Mouse (Mus musculus) embryonic facial prominence, embryonic 13.5 days (tissue): ENCODE results near the gene Olfr279. TPM values are rescaled to one million over a fixed set of nuclear protein-coding genes. Genes with fewer than 3 reads are reported as not detected.

Source experiments
- ATAC-seq: fragments of 200-750 bp; cut with Nextera tagmentation; 2 replicates; pipeline ENCODE4 v1.8.0; 2017; ENCODE audit warnings: low read depth; ENCODE audit not compliant: insufficient number of reproducible peaks, insufficient read depth, low FRiP score, low TSS enrichment
- H3K27ac ChIP-seq: fragments of 300-500 bp; sonication (generic); 2 replicates; pipeline ENCODE4 v1.5.1; 2015; ENCODE audit warnings: moderate library complexity, mild to moderate bottlenecking, inconsistent platforms
- H3K27me3 ChIP-seq: fragments of 300-500 bp; sonication (generic); 2 replicates; pipeline ENCODE4 v1.6.1; 2015; ENCODE audit warnings: mild to moderate bottlenecking, inconsistent platforms
- H3K36me3 ChIP-seq: fragments of 300-500 bp; sonication (generic); 2 replicates; pipeline ENCODE4 v1.6.1; 2015; ENCODE audit warnings: mild to moderate bottlenecking, inconsistent platforms
- H3K4me1 ChIP-seq: fragments of 300-500 bp; sonication (generic); 2 replicates; pipeline ENCODE4 v1.6.1; 2015; ENCODE audit warnings: inconsistent platforms
- H3K4me2 ChIP-seq: fragments of 300-500 bp; sonication (generic); 2 replicates; pipeline ENCODE4 v1.6.1; 2015; ENCODE audit warnings: moderate library complexity, mild to moderate bottlenecking, inconsistent platforms
- H3K4me3 ChIP-seq: fragments of 300-500 bp; sonication (generic); 2 replicates; pipeline ENCODE4 v1.5.1; 2015; ENCODE audit warnings: mild to moderate bottlenecking, inconsistent platforms
- H3K9ac ChIP-seq: fragments of 300-500 bp; sonication (generic); 2 replicates; pipeline ENCODE4 v1.6.1; 2015; ENCODE audit warnings: mild to moderate bottlenecking, inconsistent platforms
- H3K9me3 ChIP-seq: fragments of 300-500 bp; sonication (generic); 2 replicates; pipeline ENCODE4 v1.6.1; 2016; ENCODE audit warnings: inconsistent platforms
- WGBS: fragments of 180-500 bp; shearing (Covaris S2); methylation state at CpG from one replicate; pipeline ENCODE4 v1.1.7; 2015; ENCODE audit warnings: mixed read lengths; 5-methylcytosine and 5-hydroxymethylcytosine counted together
- polyA plus RNA-seq: library from polyadenylated mRNA; unstranded; fragments of >200 nt; fragmentation: Nextera tagmentation; extraction: Ambion mirVana; gene quantifications from 2 replicates; pipeline ENCODE4 v1.2.1, GENCODE M21; 2015

The Olfr279 gene
- polyA plus RNA-seq, 1 experiment from 2014 or later: not detected

DNA sequence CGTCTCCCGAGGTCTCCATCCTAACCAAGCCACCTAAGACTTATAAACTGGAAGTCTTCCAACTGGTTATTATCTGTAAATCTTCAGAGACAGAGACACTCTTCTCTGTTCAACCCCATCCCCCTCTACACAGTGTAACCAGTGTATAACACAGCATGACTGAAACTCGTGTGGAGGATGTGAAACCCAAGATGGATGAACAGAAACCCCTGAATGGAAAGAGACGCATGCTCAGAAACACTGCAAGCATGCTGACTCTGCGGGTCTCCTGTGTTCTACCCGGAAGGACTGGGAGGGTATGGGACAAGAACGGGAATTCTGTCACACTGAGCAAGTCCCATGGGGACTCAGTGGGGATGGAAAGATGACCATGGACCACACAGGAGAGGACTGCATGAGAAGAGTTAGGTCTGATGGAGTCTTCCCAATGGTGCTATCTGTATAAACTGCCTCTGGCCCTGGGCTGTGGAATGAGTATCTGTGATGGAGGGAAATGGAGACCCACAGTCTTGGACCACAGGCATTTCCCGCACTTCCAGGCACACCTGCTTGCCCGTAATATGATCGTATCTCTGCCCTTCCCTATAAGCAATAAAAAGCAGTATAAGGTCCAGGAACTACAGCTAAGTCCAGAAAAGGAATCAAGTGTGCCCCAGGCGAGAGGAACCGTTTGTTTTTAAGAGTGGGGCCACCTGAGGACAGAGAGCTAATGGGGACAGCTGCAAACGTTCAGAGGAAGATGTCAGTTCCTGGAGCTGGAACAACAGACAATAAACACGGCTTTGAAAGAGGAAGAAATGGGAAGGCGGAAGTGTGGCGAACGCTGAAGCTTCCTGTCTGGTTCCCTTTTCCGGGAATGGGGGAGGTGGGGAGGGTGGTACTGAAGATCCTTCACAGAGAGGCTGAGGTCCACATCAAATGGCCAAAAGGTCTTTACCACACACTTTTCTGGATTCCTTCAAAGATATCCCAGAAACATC, 8.0 kb upstream of the Olfr279 start:
- ATAC-seq: no peak
- no peak overlapping the region for H3K4me3 ChIP-seq
- no peak overlapping the region for H3K27ac ChIP-seq
- H3K27me3 ChIP-seq: no peaks in the 10 kb centered on the region
- no peaks in the 10 kb centered on the region for H3K9me3 ChIP-seq
- 0 out of 2 replicates have a peak, but pooled peaks cover 2% of the 10 kb centered on the region for H3K4me1 ChIP-seq
- no peak overlapping the region for H3K9ac ChIP-seq
- 65% methylated on average over 18 of the region's 18 CpGs for WGBS
- no peaks in the 10 kb centered on the region for H3K36me3 ChIP-seq
- H3K4me2 ChIP-seq: no peak overlapping the region

GRCm38 (mm10) chr15:98486433-98487021, 5.7 kb upstream of the Olfr279 start:
- Histone ChIP-seq H3K4me2 (no peak overlapping the region), H3K9me3 (no peaks in the 10 kb centered on the region), H3K27ac (no peak overlapping the region), H3K9ac (no peak overlapping the region), H3K4me1 (0 out of 2 replicates have a peak, but pooled peaks cover 2% of the 10 kb centered on the region), H3K4me3 (no peak overlapping the region), H3K36me3 (no peaks in the 10 kb centered on the region), H3K27me3 (no peaks in the 10 kb centered on the region)
- 92% methylated on average over 8 of the region's 8 CpGs for WGBS
- no peak for ATAC-seq

DNA sequence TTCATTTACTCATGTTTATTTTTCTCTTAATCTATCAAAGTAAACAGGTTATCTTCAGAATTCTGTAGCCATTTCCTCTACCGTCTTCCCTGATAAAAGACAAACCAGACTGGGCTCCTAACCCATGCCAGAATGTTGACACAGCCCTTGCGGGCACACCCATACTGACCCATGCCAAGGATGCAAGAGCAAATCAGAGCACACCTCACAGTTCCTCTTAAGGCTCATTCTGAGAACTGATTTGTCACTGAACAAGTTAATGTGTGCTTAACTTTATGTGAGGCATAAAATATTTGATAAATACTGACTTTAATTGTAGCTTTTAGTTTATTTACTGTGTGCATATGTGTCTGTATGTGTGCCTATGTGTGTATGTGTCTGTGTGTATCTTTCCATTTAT, 870 bp upstream of the Olfr279 start:
- Histone ChIP-seq H3K4me1 (no peaks in the 10 kb centered on the region), H3K9me3 (no peaks in the 10 kb centered on the region), H3K9ac (no peak overlapping the region), H3K27ac (no peak overlapping the region), H3K4me3 (no peak overlapping the region), H3K36me3 (no peaks in the 10 kb centered on the region), H3K4me2 (no peak overlapping the region), H3K27me3 (no peaks in the 10 kb centered on the region)
- no peak for ATAC-seq
- 76% methylated on average over 2 of the region's 2 CpGs for WGBS

DNA sequence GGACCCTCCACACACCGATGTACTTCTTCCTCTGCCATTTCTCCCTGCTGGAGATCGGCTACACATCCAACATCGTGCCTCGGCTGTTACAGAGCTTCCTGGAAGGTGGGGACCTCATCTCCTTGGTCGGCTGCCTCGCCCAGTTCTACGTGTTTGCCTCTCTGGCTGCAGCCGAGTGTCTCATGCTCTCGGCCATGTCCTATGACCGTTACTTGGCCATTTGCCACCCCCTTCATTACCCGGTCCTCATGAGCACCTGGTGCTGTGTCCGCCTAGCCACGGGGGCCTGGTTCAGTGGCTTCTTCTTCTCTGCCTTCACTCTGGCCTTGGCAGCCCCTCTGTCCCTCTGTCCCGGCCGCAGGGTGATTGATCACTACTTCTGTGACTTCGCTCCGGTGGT, 5.4 kb downstream of the Olfr279 start:
- H3K4me2 ChIP-seq: no peak overlapping the region
- H3K4me3 ChIP-seq: no peak overlapping the region
- 90% methylated on average over 17 of the region's 17 CpGs for WGBS
- no peak overlapping the region for H3K9ac ChIP-seq
- ATAC-seq: no peak
- H3K4me1 ChIP-seq: no peaks in the 10 kb centered on the region
- H3K27me3 ChIP-seq: no peaks in the 10 kb centered on the region
- H3K9me3 ChIP-seq: no peaks in the 10 kb centered on the region
- no peak overlapping the region for H3K27ac ChIP-seq
- H3K36me3 ChIP-seq: no peaks in the 10 kb centered on the region

DNA sequence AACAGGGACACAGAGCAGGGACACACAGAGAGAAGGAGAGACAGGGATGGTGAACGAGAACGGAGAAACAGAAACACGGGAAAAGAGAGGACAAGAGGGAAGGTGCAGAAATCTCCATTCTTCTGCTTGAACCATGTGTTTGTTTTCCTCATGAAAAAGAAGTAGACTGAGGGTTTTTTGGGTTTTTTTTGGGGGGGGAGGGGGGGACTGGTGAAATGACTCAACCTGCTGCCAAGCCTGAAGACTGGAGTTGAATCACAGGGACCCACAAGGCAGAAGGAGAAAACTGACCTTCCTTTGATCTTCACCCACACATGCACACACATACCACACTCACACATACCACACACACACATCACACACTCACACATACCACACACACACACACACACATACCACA, 11.1 kb downstream of the Olfr279 start:
- H3K27ac ChIP-seq: no peak overlapping the region
- no peaks in the 10 kb centered on the region for H3K9me3 ChIP-seq
- H3K4me1 ChIP-seq: peaks cover 5% of the 10 kb centered on the region; the same call in 1 of the 2 replicates
- H3K36me3 ChIP-seq: no peaks in the 10 kb centered on the region
- H3K4me2 ChIP-seq: no peak overlapping the region
- no peak overlapping the region for H3K9ac ChIP-seq
- WGBS: 79% methylated on average over 3 of the region's 3 CpGs
- no peak for ATAC-seq
- no peak overlapping the region for H3K4me3 ChIP-seq
- H3K27me3 ChIP-seq: no peaks in the 10 kb centered on the region

GRCm38 (mm10) chr15:98504514-98504913, 12.3 kb downstream of the Olfr279 start:
- Histone ChIP-seq H3K27me3 (no peaks in the 10 kb centered on the region), H3K9me3 (no peaks in the 10 kb centered on the region), H3K27ac (no peak overlapping the region), H3K4me1 (peaks cover 5% of the 10 kb centered on the region; the same call in 1 of the 2 replicates), H3K9ac (no peak overlapping the region), H3K4me3 (no peak overlapping the region), H3K36me3 (no peaks in the 10 kb centered on the region), H3K4me2 (0 out of 2 replicates have a peak overlapping the region, but pooled peaks have one; percentile 14)
- no peak for ATAC-seq
- WGBS: 15% methylated on average over 18 of the region's 18 CpGs

GRCm38 (mm10) chr15:98506253-98506957, 14.2 kb downstream of the Olfr279 start:
- Histone ChIP-seq H3K36me3 (no peaks in the 10 kb centered on the region), H3K4me3 (no peak overlapping the region), H3K9me3 (no peaks in the 10 kb centered on the region), H3K27ac (no peak overlapping the region), H3K27me3 (no peaks in the 10 kb centered on the region), H3K4me1 (peaks cover 9% of the 10 kb centered on the region), H3K9ac (no peak overlapping the region), H3K4me2 (no peak overlapping the region)
- ATAC-seq: no peak
- WGBS: 82% methylated on average over 9 of the region's 9 CpGs

GRCm38 (mm10) chr15:98507321-98507720, 15.1 kb downstream of the Olfr279 start:
- Histone ChIP-seq H3K27me3 (no peaks in the 10 kb centered on the region), H3K27ac (no peak overlapping the region), H3K4me2 (no peak overlapping the region), H3K9me3 (no peaks in the 10 kb centered on the region), H3K36me3 (no peaks in the 10 kb centered on the region), H3K4me1 (peaks cover 9% of the 10 kb centered on the region), H3K9ac (no peak overlapping the region), H3K4me3 (no peak overlapping the region)
- 89% methylated on average over 5 of the region's 6 CpGs for WGBS
- no peak for ATAC-seq

DNA sequence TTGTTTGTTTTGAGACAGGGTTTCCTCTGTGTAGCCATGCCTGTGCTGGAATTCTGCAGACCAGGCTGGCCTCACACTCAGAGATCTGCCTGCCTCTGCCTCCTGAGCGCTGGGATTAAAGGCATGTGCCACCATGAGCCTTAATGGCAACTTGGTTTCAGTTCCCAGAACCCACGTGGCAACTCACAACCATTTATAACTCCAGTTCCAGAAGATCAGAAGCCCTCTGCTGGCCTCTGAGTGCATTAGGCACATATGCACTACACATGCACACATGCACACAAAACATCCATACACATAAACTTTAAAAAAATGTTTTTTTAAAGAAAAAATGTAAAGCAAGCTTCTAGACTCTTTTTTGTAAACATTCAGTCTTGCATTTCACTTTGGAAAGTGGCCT, 17.2 kb downstream of the Olfr279 start:
- Histone ChIP-seq H3K27ac (no peak overlapping the region), H3K4me1 (peaks cover 7% of the 10 kb centered on the region), H3K9me3 (no peaks in the 10 kb centered on the region), H3K9ac (no peak overlapping the region), H3K4me3 (no peak overlapping the region), H3K4me2 (no peak overlapping the region), H3K27me3 (no peaks in the 10 kb centered on the region), H3K36me3 (no peaks in the 10 kb centered on the region)
- ATAC-seq: no peak
- WGBS: 58% methylated on average over 2 of the region's 2 CpGs

- Histone ChIP-seq H3K4me3 (peak overlapping the region; percentile 25), H3K27me3 (no peaks in the 10 kb centered on the region), H3K4me1 (peaks cover 4% of the 10 kb centered on the region), H3K4me2 (peak overlapping the region; percentile 57), H3K9ac (no peak overlapping the region), H3K9me3 (no peaks in the 10 kb centered on the region), H3K27ac (no peak overlapping the region), H3K36me3 (no peaks in the 10 kb centered on the region)
- no peak for ATAC-seq
- 27% methylated on average over 25 of the region's 25 CpGs for WGBS
These were observed 18.5 kb downstream of the Olfr279 start for GRCm38 (mm10) chr15:98510438-98511385.
